Mouse (Mus musculus): ENCODE measurements at regions not wholly inside any gene's neighbourhood (a gene's known extent, or its start where the extent isn't known, plus 50 kb on each side); places are given as distances from the start of the nearest gene placed in this dataset.

DNA sequence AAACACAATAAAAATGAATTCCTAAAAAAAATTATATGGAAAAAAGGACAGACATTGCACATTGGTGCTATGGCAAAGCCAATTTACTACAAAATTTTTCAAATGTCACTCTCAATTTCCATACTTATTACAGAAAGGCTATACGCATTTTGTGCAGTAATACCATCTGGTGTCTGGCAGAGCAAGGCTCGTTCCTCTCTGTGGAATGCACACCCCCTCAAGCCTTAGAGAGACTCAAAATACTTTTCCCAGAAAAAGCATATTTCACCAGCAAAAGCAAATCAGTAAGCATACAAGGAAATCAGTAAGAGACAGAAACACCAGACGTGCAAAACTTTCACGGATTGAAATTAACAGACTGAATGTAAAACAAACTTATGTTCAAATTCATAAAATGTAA lies 431.0 kb upstream of the Tbl1x start:
- Histone ChIP-seq H3K27ac (ENCODE audit: insufficient read depth, low read depth, low read length, poor library complexity, severe bottlenecking) (no peak overlapping the region), H3K36me3 (ENCODE audit: control insufficient read depth, insufficient read depth, low read length, poor library complexity, severe bottlenecking) (no peaks in the 10 kb centered on the region), H3K4me3 (ENCODE audit: insufficient read depth in 1 of 2, low read depth in 1 of 2, low read length in 2 of 2, poor library complexity in 1 of 2, severe bottlenecking in 1 of 2) (no peak overlapping the region), H3K4me1 (ENCODE audit: control insufficient read depth in 2 of 2, insufficient read depth in 2 of 2, low read length in 2 of 2, poor library complexity in 1 of 2) (no peaks in the 10 kb centered on the region), H3K9ac (ENCODE audit: insufficient read depth, low read depth, low read length, poor library complexity, severe bottlenecking) (no peak overlapping the region), H3K9me3 (ENCODE audit: control insufficient read depth, insufficient read depth, low read depth, low read length) (no peaks in the 10 kb centered on the region)
- in situ Hi-C loops (cut with MboI; ENCODE audit: low sequenced_read_pairs in 2 of 2, unreplicated experiment in 2 of 2): no loop called here
- TF ChIP-seq ZC3H11A (IDR thresholded peaks at IDR 0.05; ENCODE audit: borderline replicate concordance, low read depth, low read length): no peak
- no peak for TF ChIP-seq MAFK (IDR thresholded peaks at IDR 0.05; ENCODE audit: insufficient read depth, low read depth, low read length)
- TF ChIP-seq HCFC1 (IDR thresholded peaks at IDR 0.05; ENCODE audit: borderline replicate concordance, insufficient read depth, low read length): no peak
- no peak for TF ChIP-seq ZNF384 (IDR thresholded peaks at IDR 0.05; ENCODE audit: low read depth, low read length)
- no peak for TF ChIP-seq CHD2 (IDR thresholded peaks at IDR 0.05; ENCODE audit: low read depth, low read length)
- no peak for DNase-seq (ENCODE audit: low read depth, low spot score)

DNA sequence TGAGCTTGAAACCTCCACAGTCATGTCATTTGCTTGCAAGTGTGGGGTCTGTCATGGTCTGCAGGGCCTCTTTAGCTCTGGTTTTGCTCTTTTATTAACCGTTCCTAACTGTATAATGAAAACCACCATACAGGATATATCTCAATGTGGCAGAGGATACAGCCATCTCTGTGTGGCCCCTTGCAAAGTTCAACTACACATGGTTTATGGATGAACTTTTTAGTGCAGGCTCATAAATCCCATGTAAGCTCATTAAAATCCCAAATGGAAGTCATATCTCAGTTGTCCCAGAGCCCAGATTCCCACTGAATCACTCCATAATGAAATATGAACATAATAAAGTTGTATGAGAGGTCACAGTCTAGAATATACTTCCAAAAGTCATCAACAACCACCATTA lies 428.1 kb upstream of the Tbl1x start:
- no peak for DNase-seq (ENCODE audit: low read depth, low spot score)
- TF ChIP-seq CHD2 (IDR thresholded peaks at IDR 0.05; ENCODE audit: low read depth, low read length) (no peak), ZC3H11A (IDR thresholded peaks at IDR 0.05; ENCODE audit: borderline replicate concordance, low read depth, low read length) (no peak), HCFC1 (IDR thresholded peaks at IDR 0.05; ENCODE audit: borderline replicate concordance, insufficient read depth, low read length) (no peak), ZNF384 (IDR thresholded peaks at IDR 0.05; ENCODE audit: low read depth, low read length) (no peak), MAFK (IDR thresholded peaks at IDR 0.05; ENCODE audit: insufficient read depth, low read depth, low read length) (no peak)
- Histone ChIP-seq H3K4me3 (ENCODE audit: insufficient read depth in 1 of 2, low read depth in 1 of 2, low read length in 2 of 2, poor library complexity in 1 of 2, severe bottlenecking in 1 of 2) (no peak overlapping the region), H3K9me3 (ENCODE audit: control insufficient read depth, insufficient read depth, low read depth, low read length) (no peaks in the 10 kb centered on the region), H3K36me3 (ENCODE audit: control insufficient read depth, insufficient read depth, low read length, poor library complexity, severe bottlenecking) (no peaks in the 10 kb centered on the region), H3K27ac (ENCODE audit: insufficient read depth, low read depth, low read length, poor library complexity, severe bottlenecking) (no peak overlapping the region), H3K4me1 (ENCODE audit: control insufficient read depth in 2 of 2, insufficient read depth in 2 of 2, low read length in 2 of 2, poor library complexity in 1 of 2) (no peaks in the 10 kb centered on the region), H3K9ac (ENCODE audit: insufficient read depth, low read depth, low read length, poor library complexity, severe bottlenecking) (no peak overlapping the region)
- in situ Hi-C loops (cut with MboI; ENCODE audit: low sequenced_read_pairs in 2 of 2, unreplicated experiment in 2 of 2): no loop called here

DNA sequence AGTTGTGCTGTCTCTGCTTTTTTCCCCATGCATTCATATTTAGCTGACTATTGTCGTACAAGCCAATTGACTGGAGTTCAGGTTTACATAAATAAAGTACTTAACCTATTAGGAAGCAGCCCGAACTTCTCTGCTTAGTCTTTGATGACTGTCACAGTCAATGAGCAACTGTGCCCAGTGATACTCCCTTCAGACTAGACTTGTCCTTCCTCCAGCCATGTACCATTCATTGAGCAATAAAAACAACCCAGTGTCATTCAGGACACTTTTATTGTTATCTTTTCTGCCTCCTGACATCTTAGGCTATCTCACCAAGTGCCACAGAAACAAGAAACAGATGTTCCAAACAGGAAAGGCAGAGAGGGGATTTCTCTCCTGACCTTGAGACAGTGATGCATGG lies 389.1 kb upstream of the Tbl1x start:
- no peak overlapping the region for H3K4me3 ChIP-seq (ENCODE audit: insufficient read depth in 1 of 2, low read depth in 1 of 2, low read length in 2 of 2, poor library complexity in 1 of 2, severe bottlenecking in 1 of 2)
- H3K36me3 ChIP-seq (ENCODE audit: control insufficient read depth, insufficient read depth, low read length, poor library complexity, severe bottlenecking): no peaks in the 10 kb centered on the region
- no peak for DNase-seq (ENCODE audit: low read depth, low spot score)
- H3K27ac ChIP-seq (ENCODE audit: insufficient read depth, low read depth, low read length, poor library complexity, severe bottlenecking): no peak overlapping the region
- H3K9ac ChIP-seq (ENCODE audit: insufficient read depth, low read depth, low read length, poor library complexity, severe bottlenecking): no peak overlapping the region
- H3K4me1 ChIP-seq (ENCODE audit: control insufficient read depth in 2 of 2, insufficient read depth in 2 of 2, low read length in 2 of 2, poor library complexity in 1 of 2): no peaks in the 10 kb centered on the region
- no peak for TF ChIP-seq ZC3H11A (IDR thresholded peaks at IDR 0.05; ENCODE audit: borderline replicate concordance, low read depth, low read length)
- no peak for TF ChIP-seq CHD2 (IDR thresholded peaks at IDR 0.05; ENCODE audit: low read depth, low read length)
- no peak for TF ChIP-seq MAFK (IDR thresholded peaks at IDR 0.05; ENCODE audit: insufficient read depth, low read depth, low read length)
- TF ChIP-seq ZNF384 (IDR thresholded peaks at IDR 0.05; ENCODE audit: low read depth, low read length): no peak
- no peak for TF ChIP-seq HCFC1 (IDR thresholded peaks at IDR 0.05; ENCODE audit: borderline replicate concordance, insufficient read depth, low read length)
- in situ Hi-C loops (cut with MboI; ENCODE audit: low sequenced_read_pairs in 2 of 2, unreplicated experiment in 2 of 2): no loop called here
- no peaks in the 10 kb centered on the region for H3K9me3 ChIP-seq (ENCODE audit: control insufficient read depth, insufficient read depth, low read depth, low read length)
